Mouse (Mus musculus) Patski (cell line): ENCODE data around the gene Chrna9. TPM values are rescaled to one million over a fixed set of nuclear protein-coding genes. Genes with fewer than 3 reads are reported as not detected.
"Not testable (repeated sequence)": the region's sequence is repeated elsewhere in the genome, so short reads cannot be mapped to it uniquely, and the experiment has no call there.

ENCODE experiments used
- ATAC-seq: fragments of 100-300 bp; one replicate; pipeline ENCODE4 v1.8.0; 2021
- CTCF ChIA-PET: fragments of 350-600 bp; sonication (Branson Sonifier 250); formaldehyde crosslinking; loops from one replicate; lab custom pipeline; 2022; ENCODE audit warnings: inconsistent platforms; lab: Charles Lee
- POLR2A ChIA-PET: fragments of 350-600 bp; sonication (Branson Sonifier 250); formaldehyde crosslinking; loops from one replicate; lab custom pipeline; 2022; ENCODE audit warnings: antibody characterized with exemption, inconsistent platforms; lab: Charles Lee
- DNase-seq: peaks from one replicate; pipeline ENCODE4 v3.0.0-alpha.2; 2011; ENCODE audit warnings: low read depth, low spot score
- H3K27me3 ChIP-seq: fragments of 371-371 bp; one replicate; pipeline ENCODE4 v1.5.1; 2021
- CTCF ChIP-seq: fragments of 100-300 bp; IDR thresholded peaks from one replicate; pipeline ENCODE4 v1.5.1; 2021
- in situ Hi-C: fragments of 300-500 bp; cut with MboI; formaldehyde crosslinking; loops from 3 replicates; pipeline ENCODE4 v1.11.1; 2018; ENCODE audit warnings: low pct_unique_long_range_greater_than_20kb, mixed read lengths
- polyA plus RNA-seq: library from polyadenylated mRNA; unstranded; gene quantifications from one replicate; pipeline ENCODE4 v1.2.3, GENCODE M21; 2021

Gene Chrna9
- polyA plus RNA-seq, 1 experiment from 2014 or later = not detected

DNA sequence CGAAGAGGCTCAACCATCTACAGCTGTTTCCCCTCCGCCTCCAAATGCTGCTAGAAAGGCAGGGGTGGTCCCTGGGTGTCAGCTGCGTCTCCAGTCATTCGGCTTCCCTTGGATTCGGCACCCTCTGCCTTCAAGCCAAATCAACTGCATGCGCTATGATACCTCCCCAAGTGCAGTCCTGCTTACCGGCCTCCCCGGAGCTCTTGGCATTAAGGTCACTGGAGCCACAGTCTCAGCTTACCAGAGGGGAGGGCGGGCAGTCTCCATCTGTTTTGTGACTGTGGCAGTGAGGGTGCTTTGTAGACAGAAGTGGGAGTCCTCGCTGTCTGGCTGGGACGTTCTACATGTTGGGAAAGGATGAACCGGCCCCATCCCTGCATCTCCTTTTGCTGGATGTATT lies 32.4 kb downstream of the Chrna9 start:
- ATAC-seq = no peak
- TF ChIP-seq CTCF = no peak
- in situ Hi-C loops = loop anchor here (5.0 to 25.0 kb wide), 2 partner anchors 110 to 270 kb away; no protein-coding TSS in a partner anchor
- ChIA-PET CTCF (interaction anchor here (1.1 to 2.0 kb wide), 2 partner anchors 12 to 15 kb away, joined by 3 to 7 read pairs; no protein-coding TSS in a partner anchor), POLR2A (no interaction called here)
- DNase-seq = no peak
- no peaks in the 10 kb centered on the region for H3K27me3 ChIP-seq

DNA sequence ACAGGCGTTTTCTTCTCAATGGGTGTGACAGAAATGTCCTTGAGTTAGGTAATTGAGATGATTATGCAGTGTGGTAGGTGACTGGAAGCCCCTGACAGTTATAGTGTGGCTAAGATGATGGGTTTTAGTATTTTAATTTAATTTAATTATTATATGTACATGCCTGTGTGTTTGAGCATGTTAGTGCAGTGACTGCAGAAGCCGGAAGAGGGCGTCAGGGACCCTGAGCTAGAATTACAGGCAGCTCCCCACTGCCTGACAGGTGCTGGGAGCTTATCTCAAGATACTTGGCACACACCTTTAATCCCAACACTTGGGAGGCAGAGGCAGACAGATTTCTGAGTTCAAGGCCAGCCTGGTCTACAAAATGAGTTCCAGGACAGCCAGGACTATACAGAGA lies 33.3 kb downstream of the Chrna9 start:
- no peak for ATAC-seq
- no peak for DNase-seq
- H3K27me3 ChIP-seq = no peaks in the 10 kb centered on the region
- POLR2A ChIA-PET = no interaction called here
- in situ Hi-C loops = loop anchor here (5.0 to 25.0 kb wide), 2 partner anchors 109 to 269 kb away; no protein-coding TSS in a partner anchor
- TF ChIP-seq CTCF = no peak
- CTCF ChIA-PET = interaction anchor here (1.5 kb wide), 1 partner anchor 26 kb away, joined by 3 read pairs; no protein-coding TSS in a partner anchor

- no peak for TF ChIP-seq CTCF
- POLR2A ChIA-PET = no interaction called here
- ATAC-seq = no peak
- CTCF ChIA-PET = no interaction called here
- no peaks in the 10 kb centered on the region for H3K27me3 ChIP-seq
- no peak for DNase-seq
- in situ Hi-C loops = loop anchor here (25.0 kb wide), 1 partner anchor 264 kb away; no protein-coding TSS in a partner anchor
Measured at GRCm38 (mm10) chr5:65973189-65973588, 38.5 kb downstream of the Chrna9 start.

- ATAC-seq (no peak), DNase-seq (no peak)
- POLR2A ChIA-PET = no interaction called here
- in situ Hi-C loops = no loop called here
- TF ChIP-seq CTCF = no peak
- no peaks in the 10 kb centered on the region for H3K27me3 ChIP-seq
- CTCF ChIA-PET = no interaction called here
Measured at GRCm38 (mm10) chr5:65975731-65976130, 41.0 kb downstream of the Chrna9 start.

DNA sequence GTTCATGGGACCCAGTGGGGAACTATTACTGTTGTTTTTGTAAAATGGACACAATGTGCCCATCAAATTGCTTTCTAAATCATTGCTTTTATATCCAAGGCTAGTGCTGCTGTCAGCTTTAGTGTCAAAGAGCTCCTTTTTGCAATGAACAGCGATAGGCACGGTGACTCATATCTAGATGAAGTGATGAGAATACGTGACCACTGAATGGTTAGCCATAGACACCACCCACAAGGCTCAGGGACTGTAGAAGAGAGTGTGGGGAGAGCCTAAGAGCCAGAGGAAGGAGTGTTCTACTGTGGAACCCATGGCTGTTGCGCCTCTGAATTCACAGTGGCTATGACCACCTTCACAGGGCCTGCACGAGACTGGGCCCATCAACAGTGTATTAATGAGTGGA lies 51.7 kb downstream of the Chrna9 start:
- in situ Hi-C loops = no loop called here
- DNase-seq (no peak), ATAC-seq (no peak)
- no peak for TF ChIP-seq CTCF
- H3K27me3 ChIP-seq = no peaks in the 10 kb centered on the region
- POLR2A ChIA-PET = no interaction called here
- CTCF ChIA-PET = interaction anchor here (1.2 kb wide), 2 partner anchors 9 to 256 kb away, joined by 3 read pairs; no protein-coding TSS in a partner anchor

GRCm38 (mm10) chr5:65987004-65987403 lies 52.3 kb downstream of the Chrna9 start:
- POLR2A ChIA-PET, ATAC-seq, H3K27me3 ChIP-seq, in situ Hi-C loops, DNase-seq: not testable (repeated sequence)
- CTCF ChIA-PET = interaction anchor here (1.9 kb wide), 1 partner anchor 12 kb away, joined by 4 read pairs; no protein-coding TSS in a partner anchor

DNA sequence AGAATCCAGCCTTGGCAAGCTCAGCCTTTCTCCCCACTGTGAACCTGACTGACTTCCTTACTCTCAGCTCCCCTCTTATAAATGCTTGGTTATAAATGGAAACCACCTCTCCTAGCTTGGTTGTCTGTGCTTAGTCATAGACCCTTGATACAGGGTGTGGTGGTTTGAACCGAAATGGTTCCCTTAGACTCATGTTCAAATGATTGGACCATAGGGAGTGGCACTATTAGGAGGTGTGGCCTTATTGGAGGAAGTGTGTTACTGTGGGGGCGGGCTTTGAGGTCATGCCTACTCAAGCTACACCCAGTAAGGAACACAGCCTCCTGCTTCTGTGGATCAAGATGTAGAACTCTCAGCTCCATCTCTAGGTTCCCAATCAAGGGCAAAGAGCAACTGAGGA lies 56.5 kb downstream of the Chrna9 start:
- POLR2A ChIA-PET = interaction anchor here (1.0 kb wide), 1 partner anchor 29 kb away, joined by 3 read pairs; no protein-coding TSS in a partner anchor
- H3K27me3 ChIP-seq = no peaks in the 10 kb centered on the region
- in situ Hi-C loops = no loop called here
- CTCF ChIA-PET = no interaction called here
- TF ChIP-seq CTCF = no peak
- DNase-seq = no peak
- no peak for ATAC-seq

DNA sequence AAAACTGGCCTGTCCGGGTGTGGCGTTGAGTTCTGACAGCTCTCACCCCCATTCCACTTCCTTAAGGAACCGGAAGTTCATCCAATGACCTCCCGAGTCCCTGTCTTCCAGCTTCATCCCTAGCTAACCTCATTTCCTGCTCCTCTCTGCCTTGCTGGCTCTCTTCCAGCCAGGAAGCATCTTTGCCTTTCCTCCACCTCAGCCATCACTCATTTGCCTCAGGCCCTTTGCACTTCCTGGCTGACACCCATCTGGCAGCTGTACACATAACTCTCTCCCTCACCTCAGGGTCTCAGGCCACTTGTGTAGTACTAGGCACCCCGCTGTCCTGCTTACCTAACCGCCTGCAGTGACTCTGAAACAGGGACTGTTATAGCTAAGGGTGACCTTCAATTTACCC lies 59.9 kb downstream of the Chrna9 start:
- in situ Hi-C loops = no loop called here
- POLR2A ChIA-PET = no interaction called here
- no peaks in the 10 kb centered on the region for H3K27me3 ChIP-seq
- CTCF ChIA-PET = interaction anchor here (0.8 to 1.4 kb wide), 3 partner anchors 15 to 66 kb away, joined by 3 to 4 read pairs (median 4); no protein-coding TSS in a partner anchor
- ATAC-seq = no peak
- TF ChIP-seq CTCF = no peak
- no peak for DNase-seq

- in situ Hi-C loops = no loop called here
- no peak for DNase-seq
- no peak for TF ChIP-seq CTCF
- ChIA-PET CTCF (interaction anchor here (0.8 kb wide), 1 partner anchor 60 kb away, joined by 3 read pairs; no protein-coding TSS in a partner anchor), POLR2A (no interaction called here)
- H3K27me3 ChIP-seq = no peaks in the 10 kb centered on the region
- no peak for ATAC-seq
Measured at GRCm38 (mm10) chr5:65997813-65998212, 63.1 kb downstream of the Chrna9 start.

GRCm38 (mm10) chr5:65999106-65999505 lies 64.4 kb downstream of the Chrna9 start:
- in situ Hi-C loops = no loop called here
- POLR2A ChIA-PET = interaction anchor here (0.6 to 0.8 kb wide), 2 partner anchors 10 to 11 kb away, joined by 3 read pairs; no protein-coding TSS in a partner anchor
- CTCF ChIA-PET = interaction anchor here (0.9 to 1.3 kb wide), 3 partner anchors 11 to 28 kb away, joined by 3 to 5 read pairs (median 4); no protein-coding TSS in a partner anchor
- no peaks in the 10 kb centered on the region for H3K27me3 ChIP-seq
- no peak for TF ChIP-seq CTCF
- DNase-seq = no peak
- no peak for ATAC-seq

- TF ChIP-seq CTCF = no peak
- DNase-seq (no peak), ATAC-seq (no peak)
- in situ Hi-C loops = no loop called here
- H3K27me3 ChIP-seq = no peaks in the 10 kb centered on the region
- ChIA-PET POLR2A (no interaction called here), CTCF (no interaction called here)
Measured at GRCm38 (mm10) chr5:66000074-66000473, 65.4 kb downstream of the Chrna9 start.
